Mouse (Mus musculus) brain, embryonic 18.5 days (tissue): ENCODE results near the gene Thsd4.
A peak's percentile ranks its signal among the peaks of the same experiment; 100 is the strongest.

Experiments
- DNase-seq: peaks from one replicate; pipeline ENCODE4 v3.0.0-alpha.2; 2012; ENCODE audit warnings: low read depth, low spot score

Thsd4 gene

GRCm38 (mm10) chr9:60266583-60267272 lies 255.1 kb downstream of the Thsd4 start:
- peak; percentile 39 for DNase-seq

- peak; percentile 37 for DNase-seq
Observed at GRCm38 (mm10) chr9:60264586-60265325, 257.1 kb downstream of the Thsd4 start.

- DNase-seq = no peak
Observed at GRCm38 (mm10) chr9:60262515-60263140, 259.2 kb downstream of the Thsd4 start.

- no peak for DNase-seq
Observed at GRCm38 (mm10) chr9:60259626-60260025, 262.2 kb downstream of the Thsd4 start.

GRCm38 (mm10) chr9:60251765-60252164 lies 270.1 kb downstream of the Thsd4 start:
- DNase-seq = no peak

- DNase-seq = no peak
Observed at GRCm38 (mm10) chr9:60250403-60250802, 271.4 kb downstream of the Thsd4 start.

GRCm38 (mm10) chr9:60247998-60248397 lies 273.8 kb downstream of the Thsd4 start:
- no peak for DNase-seq

GRCm38 (mm10) chr9:60244943-60245342 lies 276.9 kb downstream of the Thsd4 start:
- DNase-seq = no peak

- DNase-seq = no peak
Observed at GRCm38 (mm10) chr9:60243503-60243902, 278.3 kb downstream of the Thsd4 start.

GRCm38 (mm10) chr9:60237667-60238066 lies 284.2 kb downstream of the Thsd4 start:
- DNase-seq = no peak

- DNase-seq = no peak
Observed at GRCm38 (mm10) chr9:60236155-60236554, 285.7 kb downstream of the Thsd4 start.

GRCm38 (mm10) chr9:60234233-60235115 lies 287.4 kb downstream of the Thsd4 start:
- no peak for DNase-seq

- DNase-seq = no peak
Observed at GRCm38 (mm10) chr9:60231981-60232881, 289.6 kb downstream of the Thsd4 start.

GRCm38 (mm10) chr9:60229496-60229895 lies 292.4 kb downstream of the Thsd4 start:
- no peak for DNase-seq

- no peak for DNase-seq
Observed at GRCm38 (mm10) chr9:60227727-60228126, 294.1 kb downstream of the Thsd4 start.

- DNase-seq = no peak
Observed at GRCm38 (mm10) chr9:60226679-60227078, 295.2 kb downstream of the Thsd4 start.

GRCm38 (mm10) chr9:60226155-60226554 lies 295.7 kb downstream of the Thsd4 start:
- peak; percentile 20 for DNase-seq

- no peak for DNase-seq
Observed at GRCm38 (mm10) chr9:60225453-60225852, 296.4 kb downstream of the Thsd4 start.

GRCm38 (mm10) chr9:60224039-60224695 lies 297.7 kb downstream of the Thsd4 start:
- peak; percentile 20 for DNase-seq

- no peak for DNase-seq
Observed at GRCm38 (mm10) chr9:60220431-60220830, 301.4 kb downstream of the Thsd4 start.
